Mouse (Mus musculus) heart, postnatal 4 days (tissue): ENCODE measurements around the gene Cyp4a10. TPM values are rescaled to one million over a fixed set of nuclear protein-coding genes. Genes with fewer than 3 reads are reported as not detected.

ENCODE experiments used
- total RNA-seq, 2 experiments: library from RNA; stranded (reverse); gene quantifications; 2 replicates each; pipeline ENCODE4 v1.2.3; 2021

Cyp4a10 gene
- total RNA-seq, 2 experiments from 2014 or later = 0.12 TPM; not detected in 1

Other genes starting within 250 kb of the Cyp4a10 start
- gene Cyp4a12a, start 219.2 kb upstream of the Cyp4a10 start, total RNA-seq = not detected
- not detected for gene Cyp4a12b, start 106.6 kb upstream of the Cyp4a10 start, total RNA-seq
- gene Cyp4a30b, start 65.7 kb upstream of the Cyp4a10 start, total RNA-seq = not detected
- not detected for gene Cyp4a14, start 22.1 kb upstream of the Cyp4a10 start, total RNA-seq
- gene Cyp4a31, start 45.4 kb downstream of the Cyp4a10 start, total RNA-seq = not detected
- not detected for gene Cyp4a32, start 82.7 kb downstream of the Cyp4a10 start, total RNA-seq
- 10 to 100 TPM in 1 of 2 experiments, 1 to 10 TPM in 1; 9.0 to 10.2 TPM for gene Cyp4b1, start 129.5 kb downstream of the Cyp4a10 start, total RNA-seq
- 10 to 100 TPM; 33.4 to 35.2 TPM for gene Efcab14, start 219.5 kb downstream of the Cyp4a10 start, total RNA-seq